Mouse (Mus musculus) bone marrow macrophage, adult 2 months (primary cell): ENCODE measurements around the gene Vmn2r110. TPM values are rescaled to one million over a fixed set of nuclear protein-coding genes. Genes with fewer than 3 reads are reported as not detected.

Experiments
- H3K27ac ChIP-seq: 2 replicates; pipeline ENCODE4 v1.5.1; 2012; ENCODE audit warnings: low read depth, low read length; ENCODE audit not compliant: insufficient read depth
- H3K4me1 ChIP-seq: 2 replicates; pipeline ENCODE4 v1.6.1; 2012; ENCODE audit warnings: low read length; ENCODE audit not compliant: control insufficient read depth, insufficient read depth
- H3K4me3 ChIP-seq: 2 replicates; pipeline ENCODE4 v1.5.1; 2012; ENCODE audit warnings: mild to moderate bottlenecking, low read length, moderate library complexity; ENCODE audit not compliant: insufficient read depth
- CTCF ChIP-seq: IDR thresholded peaks from 2 replicates; pipeline ENCODE4 v1.5.1; 2012; ENCODE audit warnings: low read depth, mild to moderate bottlenecking, low read length, moderate library complexity
- POLR2A ChIP-seq: IDR thresholded peaks from 2 replicates; pipeline ENCODE4 v1.6.1; 2012; ENCODE audit warnings: mild to moderate bottlenecking, low read depth, low read length, borderline replicate concordance
- polyA plus RNA-seq: library from polyadenylated mRNA; stranded (reverse); fragments of >200 nt; gene quantifications from 2 replicates; pipeline ENCODE4 v1.2.4, GENCODE M21; 2012; ENCODE audit not compliant: missing spikeins, insufficient read depth, insufficient read length

The Vmn2r110 gene
- polyA plus RNA-seq: not detected in 2 replicates

GRCm38 (mm10) chr17:20596323-20596722 is at the start of gene Vmn2r110:
Vmn2r110 (minus strand) TSS chr17:20596423.
- Histone ChIP-seq H3K4me1 (no peaks in the 10 kb centered on the region), H3K27ac (no peak within 1 kb of the TSS), H3K4me3 (no peak within 1 kb of the TSS)
- TF ChIP-seq POLR2A (no peak), CTCF (no peak)

GRCm38 (mm10) chr17:20624777-20625176 is 28.6 kb upstream of the Vmn2r110 start, which contains the start of gene Fpr-rs3:
Fpr-rs3 (minus strand) TSS chr17:20624877.
- Histone ChIP-seq H3K4me1 (no peaks in the 10 kb centered on the region), H3K27ac (no peak within 1 kb of the TSS), H3K4me3 (no peak within 1 kb of the TSS)
- TF ChIP-seq CTCF: no peak
- no peak for TF ChIP-seq POLR2A

- no peak within 1 kb of the TSS for H3K4me3 ChIP-seq
- TF ChIP-seq POLR2A (no peak), CTCF (no peak)
- no peaks in the 10 kb centered on the region for H3K4me1 ChIP-seq
- no peak within 1 kb of the TSS for H3K27ac ChIP-seq
Measured at GRCm38 (mm10) chr17:20564656-20565055, 31.6 kb downstream of the Vmn2r110 start, which contains the start of gene Vmn2r109. Vmn2r109 (minus strand) TSS chr17:20564756.

Other genes with a start within 250 kb of the Vmn2r110 start
- gene Vmn1r224, start 182.3 kb downstream of the Vmn2r110 start, polyA plus RNA-seq: not detected in 2 replicates
- gene Vmn2r108, start 115.1 kb downstream of the Vmn2r110 start, polyA plus RNA-seq: not detected in 2 replicates
- gene Vmn1r225, start 98.3 kb downstream of the Vmn2r110 start, polyA plus RNA-seq: not detected in 2 replicates
- gene Vmn2r109, start 31.7 kb downstream of the Vmn2r110 start, polyA plus RNA-seq: not detected in 2 replicates
- not detected in 2 replicates for gene Fpr-rs3, start 28.5 kb upstream of the Vmn2r110 start, polyA plus RNA-seq
- gene Vmn1r226, start 86.4 kb upstream of the Vmn2r110 start, polyA plus RNA-seq: not detected in 2 replicates
- 0.11 and 0.20 TPM in 2 replicates for gene Vmn1r227, start 133.4 kb upstream of the Vmn2r110 start, polyA plus RNA-seq
- not detected in 2 replicates for gene Vmn1r228, start 189.7 kb upstream of the Vmn2r110 start, polyA plus RNA-seq
- 0.17 TPM in 1 of 2 replicates, not detected in the other for gene Vmn1r229, start 215.1 kb upstream of the Vmn2r110 start, polyA plus RNA-seq
- gene Vmn1r230, start 244.0 kb upstream of the Vmn2r110 start, polyA plus RNA-seq: 0.09 TPM in 1 of 2 replicates, not detected in the other